Mouse (Mus musculus) heart, embryonic 13.5 days (tissue): ENCODE measurements around the gene Syne3. TPM values are rescaled to one million over a fixed set of nuclear protein-coding genes. Genes with fewer than 3 reads are reported as not detected.
A peak's percentile ranks its signal among the peaks of the same experiment; 100 is the strongest.

Experiments used
- ATAC-seq: fragments of 200-750 bp; cut with Nextera tagmentation; 2 replicates; pipeline ENCODE4 v1.8.0; 2017; ENCODE audit warnings: moderate TSS enrichment; ENCODE audit not compliant: insufficient number of reproducible peaks, low FRiP score, low TSS enrichment; ENCODE audit errors: extremely low read depth
- H3K27ac ChIP-seq: fragments of 300-500 bp; sonication (generic); replicated peaks from 2 replicates; pipeline ENCODE4 v1.5.1; 2015; ENCODE audit warnings: moderate library complexity, mild to moderate bottlenecking, inconsistent platforms
- H3K27me3 ChIP-seq: fragments of 300-500 bp; sonication (generic); replicated peaks from 2 replicates; pipeline ENCODE4 v1.6.1; 2015; ENCODE audit warnings: mild to moderate bottlenecking, inconsistent platforms
- H3K36me3 ChIP-seq: fragments of 300-500 bp; sonication (generic); 2 replicates; pipeline ENCODE4 v1.6.1; 2015; ENCODE audit warnings: mild to moderate bottlenecking, inconsistent platforms
- H3K4me1 ChIP-seq: fragments of 300-500 bp; sonication (generic); 2 replicates; pipeline ENCODE4 v1.6.1; 2015; ENCODE audit warnings: inconsistent platforms
- H3K4me2 ChIP-seq: fragments of 300-500 bp; sonication (generic); 2 replicates; pipeline ENCODE4 v1.6.1; 2015; ENCODE audit warnings: inconsistent platforms, mild to moderate bottlenecking, moderate library complexity
- H3K4me3 ChIP-seq: fragments of 300-500 bp; sonication (generic); 2 replicates; pipeline ENCODE4 v1.5.1; 2015; ENCODE audit warnings: moderate library complexity, mild to moderate bottlenecking, inconsistent platforms
- H3K9ac ChIP-seq: fragments of 300-500 bp; sonication (generic); 2 replicates; pipeline ENCODE4 v1.6.1; 2015; ENCODE audit warnings: inconsistent platforms, mild to moderate bottlenecking, moderate library complexity
- H3K9me3 ChIP-seq: fragments of 300-500 bp; sonication (generic); 2 replicates; pipeline ENCODE4 v1.6.1; 2016; ENCODE audit warnings: inconsistent platforms
- whole genome bisulfite sequencing: fragments of 180-500 bp; shearing (Covaris S2); methylation state at CpG from one replicate; pipeline ENCODE4 v1.1.7; 2015; ENCODE audit warnings: mixed read lengths; 5-methylcytosine and 5-hydroxymethylcytosine counted together
- polyA plus RNA-seq: library from polyadenylated mRNA; unstranded; fragments of >200 nt; fragmentation: Nextera tagmentation; extraction: Ambion mirVana; gene quantifications from 2 replicates; pipeline ENCODE4 v1.2.1, GENCODE M21; 2015

Gene Syne3
- polyA plus RNA-seq, 1 experiment from 2014 or later = 0.36 TPM

GRCm38 (mm10) chr12:104978943-104979723, 30.5 kb downstream of the Syne3 start:
- Histone ChIP-seq H3K4me3 (no peak overlapping the region), H3K9me3 (peaks cover 7% of the 10 kb centered on the region), H3K4me2 (peak overlapping the region; percentile 36), H3K27ac (peak overlapping the region; percentile 74), H3K4me1 (peaks cover 13% of the 10 kb centered on the region), H3K27me3 (no peaks in the 10 kb centered on the region), H3K36me3 (no peaks in the 10 kb centered on the region), H3K9ac (peak overlapping the region; percentile 58)
- 58% methylated on average over 22 of the region's 22 CpGs for WGBS
- ATAC-seq = no peak

- Histone ChIP-seq H3K4me1 (peaks cover 13% of the 10 kb centered on the region), H3K4me3 (peak overlapping the region; percentile 8; the same call in 1 of the 2 replicates), H3K27ac (peak overlapping the region; percentile 74), H3K9me3 (peaks cover 7% of the 10 kb centered on the region), H3K4me2 (peak overlapping the region; percentile 36), H3K27me3 (no peaks in the 10 kb centered on the region), H3K9ac (peak overlapping the region; percentile 58), H3K36me3 (no peaks in the 10 kb centered on the region)
- ATAC-seq = no peak
- WGBS = 29% methylated on average over 9 of the region's 9 CpGs
Measured at GRCm38 (mm10) chr12:104978420-104978819, 31.2 kb downstream of the Syne3 start.

GRCm38 (mm10) chr12:104976903-104977302, 32.7 kb downstream of the Syne3 start:
- ATAC-seq = no peak
- WGBS = 78% methylated on average over 7 of the region's 7 CpGs
- Histone ChIP-seq H3K9ac (no peak overlapping the region), H3K4me3 (no peak overlapping the region), H3K4me1 (peaks cover 16% of the 10 kb centered on the region), H3K27ac (no peak overlapping the region), H3K4me2 (no peak overlapping the region), H3K27me3 (no peaks in the 10 kb centered on the region), H3K9me3 (peaks cover 7% of the 10 kb centered on the region), H3K36me3 (no peaks in the 10 kb centered on the region)

- peaks cover 7% of the 10 kb centered on the region for H3K9me3 ChIP-seq
- H3K27me3 ChIP-seq = no peaks in the 10 kb centered on the region
- no peak overlapping the region for H3K4me3 ChIP-seq
- ATAC-seq = no peak
- peaks cover 16% of the 10 kb centered on the region for H3K4me1 ChIP-seq
- H3K9ac ChIP-seq = no peak overlapping the region
- no peaks in the 10 kb centered on the region for H3K36me3 ChIP-seq
- 63% methylated on average over 8 of the region's 8 CpGs for WGBS
- H3K27ac ChIP-seq = no peak overlapping the region
- no peak overlapping the region for H3K4me2 ChIP-seq
Measured at GRCm38 (mm10) chr12:104976331-104976817, 33.2 kb downstream of the Syne3 start.

GRCm38 (mm10) chr12:104972860-104973259, 36.7 kb downstream of the Syne3 start:
- Histone ChIP-seq H3K36me3 (no peaks in the 10 kb centered on the region), H3K9me3 (peaks cover 7% of the 10 kb centered on the region), H3K27ac (no peak overlapping the region), H3K4me2 (no peak overlapping the region), H3K4me1 (peaks cover 12% of the 10 kb centered on the region), H3K27me3 (no peaks in the 10 kb centered on the region), H3K4me3 (no peak overlapping the region), H3K9ac (no peak overlapping the region)
- no peak for ATAC-seq
- 60% methylated on average over 6 of the region's 6 CpGs for WGBS

- H3K36me3 ChIP-seq = no peaks in the 10 kb centered on the region
- H3K4me2 ChIP-seq = no peak overlapping the region
- H3K4me3 ChIP-seq = no peak overlapping the region
- H3K4me1 ChIP-seq = peaks cover 15% of the 10 kb centered on the region
- no peak overlapping the region for H3K9ac ChIP-seq
- no peaks in the 10 kb centered on the region for H3K9me3 ChIP-seq
- ATAC-seq = no peak
- 57% methylated on average over 4 of the region's 4 CpGs for WGBS
- peaks cover 9% of the 10 kb centered on the region for H3K27me3 ChIP-seq
- H3K27ac ChIP-seq = no peak overlapping the region; the same call in 1 of the 2 replicates
Measured at GRCm38 (mm10) chr12:104969618-104970017, 40.0 kb downstream of the Syne3 start.

- Histone ChIP-seq H3K9me3 (no peaks in the 10 kb centered on the region), H3K27ac (no peak overlapping the region; the same call in 1 of the 2 replicates), H3K27me3 (peaks cover 11% of the 10 kb centered on the region), H3K9ac (no peak overlapping the region), H3K4me2 (no peak overlapping the region), H3K36me3 (no peaks in the 10 kb centered on the region), H3K4me1 (peaks cover 15% of the 10 kb centered on the region), H3K4me3 (no peak overlapping the region)
- WGBS = 58% methylated on average over 9 of the region's 9 CpGs
- no peak for ATAC-seq
Measured at GRCm38 (mm10) chr12:104969177-104969576, 40.4 kb downstream of the Syne3 start.

DNA sequence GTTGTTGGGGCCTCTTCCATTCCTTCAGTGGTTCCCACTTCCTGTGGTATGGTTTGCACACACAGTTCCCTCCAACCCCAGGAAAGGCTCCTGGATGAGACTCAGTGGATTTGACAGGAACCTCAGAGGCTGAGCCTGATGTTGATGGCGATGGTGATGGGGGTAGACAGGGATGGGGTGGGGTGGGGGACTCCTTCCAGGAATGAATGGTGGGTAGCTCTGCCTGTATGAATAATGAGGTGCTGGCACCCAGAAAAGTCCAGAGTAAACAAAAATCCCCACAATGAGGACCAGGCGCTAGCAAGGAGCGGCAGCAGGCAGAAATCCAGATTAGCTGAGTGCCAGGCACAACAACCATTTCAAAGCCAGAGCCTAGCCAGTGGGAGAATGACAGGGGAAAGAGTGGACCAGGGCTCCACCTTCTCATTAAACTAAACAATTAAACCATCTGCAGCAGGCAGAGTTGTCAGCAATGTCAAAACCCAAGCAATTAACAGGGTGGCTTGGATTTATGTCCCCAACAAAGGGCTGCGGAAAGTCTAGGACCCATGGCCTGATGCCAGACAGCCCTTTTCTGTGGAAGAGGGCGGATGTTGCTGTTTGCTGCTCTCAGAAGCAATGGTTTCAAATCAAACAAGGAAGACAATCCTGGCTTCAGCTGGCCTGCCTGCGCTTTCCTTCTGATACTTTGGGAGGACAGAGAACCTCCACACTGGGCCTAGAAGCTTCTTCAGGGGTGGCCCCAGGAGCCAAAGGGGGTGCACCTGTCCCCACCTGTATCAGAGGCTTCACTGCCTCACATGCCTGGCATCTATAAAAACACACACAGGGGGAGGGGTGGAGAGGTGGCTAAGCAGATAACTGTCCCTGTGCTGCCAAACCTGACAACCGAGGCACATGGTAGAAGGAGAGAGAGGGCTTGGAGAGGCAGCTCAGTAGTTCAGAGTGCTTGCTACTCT, 44.4 kb downstream of the Syne3 start:
- 57% methylated on average over 7 of the region's 7 CpGs for WGBS
- Histone ChIP-seq H3K36me3 (no peaks in the 10 kb centered on the region), H3K27me3 (peaks cover 35% of the 10 kb centered on the region), H3K4me1 (peaks cover 18% of the 10 kb centered on the region), H3K27ac (no peak overlapping the region), H3K9ac (no peak overlapping the region), H3K4me2 (no peak overlapping the region), H3K9me3 (peaks cover 5% of the 10 kb centered on the region; the same call in 1 of the 2 replicates), H3K4me3 (no peak overlapping the region)
- ATAC-seq = no peak

- H3K27ac ChIP-seq = no peak overlapping the region
- H3K27me3 ChIP-seq = peaks cover 44% of the 10 kb centered on the region
- no peak for ATAC-seq
- H3K4me1 ChIP-seq = peaks cover 7% of the 10 kb centered on the region
- peaks cover 5% of the 10 kb centered on the region; the same call in 1 of the 2 replicates for H3K9me3 ChIP-seq
- no peak overlapping the region for H3K9ac ChIP-seq
- H3K36me3 ChIP-seq = no peaks in the 10 kb centered on the region
- no peak overlapping the region for H3K4me3 ChIP-seq
- no peak overlapping the region for H3K4me2 ChIP-seq
Measured at GRCm38 (mm10) chr12:104960421-104960820, 49.2 kb downstream of the Syne3 start.

GRCm38 (mm10) chr12:104959966-104960365, 49.6 kb downstream of the Syne3 start:
- H3K4me2 ChIP-seq = no peak overlapping the region
- H3K4me1 ChIP-seq = peaks cover 6% of the 10 kb centered on the region
- peaks cover 5% of the 10 kb centered on the region; the same call in 1 of the 2 replicates for H3K9me3 ChIP-seq
- H3K9ac ChIP-seq = no peak overlapping the region
- H3K27ac ChIP-seq = no peak overlapping the region
- peaks cover 45% of the 10 kb centered on the region for H3K27me3 ChIP-seq
- WGBS = 49% methylated on average over 9 of the region's 9 CpGs
- H3K36me3 ChIP-seq = no peaks in the 10 kb centered on the region
- no peak for ATAC-seq
- no peak overlapping the region for H3K4me3 ChIP-seq

DNA sequence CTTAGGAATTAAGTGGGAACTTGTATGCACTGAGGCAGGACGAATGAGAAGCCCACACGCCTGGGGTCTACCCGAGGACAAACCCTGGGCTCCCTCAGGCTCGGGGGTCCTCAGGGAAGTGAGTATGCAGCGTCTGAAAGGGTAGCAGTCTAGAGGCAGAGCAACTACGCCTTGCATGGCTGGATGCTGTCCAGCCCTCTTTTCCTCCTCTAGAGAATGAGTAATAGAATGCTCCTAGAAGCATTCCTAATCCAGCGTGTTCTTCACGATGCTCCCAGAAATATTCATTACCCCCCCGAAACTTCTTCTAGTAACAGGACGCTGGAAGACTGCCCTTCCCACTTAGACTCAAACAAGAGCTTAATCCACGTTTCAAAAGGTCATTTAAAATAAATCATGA, 51.3 kb downstream of the Syne3 start:
- peaks cover 5% of the 10 kb centered on the region; the same call in 1 of the 2 replicates for H3K9me3 ChIP-seq
- H3K27me3 ChIP-seq = peaks cover 35% of the 10 kb centered on the region
- no peak for ATAC-seq
- peaks cover 3% of the 10 kb centered on the region; the same call in 1 of the 2 replicates for H3K4me1 ChIP-seq
- H3K27ac ChIP-seq = no peak overlapping the region
- 70% methylated on average over 11 of the region's 11 CpGs for WGBS
- H3K9ac ChIP-seq = no peak overlapping the region
- H3K36me3 ChIP-seq = no peaks in the 10 kb centered on the region
- no peak overlapping the region for H3K4me2 ChIP-seq
- no peak overlapping the region for H3K4me3 ChIP-seq
